In the genomic region with DNA sequence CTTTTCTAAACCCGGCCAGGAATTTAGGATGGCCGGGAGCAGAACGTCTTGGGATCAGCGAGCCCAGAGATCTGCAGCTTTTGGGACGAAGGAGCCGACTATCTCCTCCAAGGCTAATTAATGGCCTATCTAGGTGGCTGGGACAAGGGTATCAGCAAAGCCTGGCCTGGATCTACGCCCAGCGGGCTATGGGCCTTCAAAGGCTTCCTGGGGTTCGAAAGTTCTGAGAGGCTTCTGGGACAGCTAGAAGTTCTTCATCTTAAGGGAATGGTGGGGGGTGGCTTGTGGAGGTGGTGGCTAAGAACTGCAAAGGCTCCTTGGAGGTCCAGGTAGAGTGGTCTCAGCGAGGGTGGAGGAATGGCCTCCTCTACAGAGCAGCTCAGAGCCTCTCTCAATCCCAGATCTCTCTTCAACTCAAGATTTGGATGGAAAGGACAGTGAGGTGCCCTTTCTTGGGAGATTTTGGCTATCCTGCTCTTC, we compare ENCODE assay signal across 8 mouse cellular contexts. TPM values are rescaled to one million over a fixed set of nuclear protein-coding genes. Genes with fewer than 3 reads are reported as not detected.
DNase-seq lines count a peak whose midpoint lies in the region; ATAC-seq and TF ChIP-seq lines count a peak whose summit lies in the region.

No protein-coding gene starts in this region.

- H3K9me3 ChIP-seq in intestine, postnatal 0 days (ENCODE audit: control insufficient read depth), result no peaks in the 10 kb centered on the region
- H3K9me3 ChIP-seq in lung, embryonic 16.5 days (ENCODE audit: control insufficient read depth, low read length), result no peaks in the 10 kb centered on the region
- no peaks in the 10 kb centered on the region for H3K9me3 ChIP-seq in stomach, embryonic 14.5 days (ENCODE audit: control insufficient read depth, low read depth, low read length)

- TF ChIP-seq CTCF in intestine, postnatal 0 days (IDR thresholded peaks at IDR 0.05; ENCODE audit: low read depth), result no peak

- 0 out of 2 replicates have a peak, but pooled peaks cover 12% of the 10 kb centered on the region for H3K27me3 ChIP-seq in intestine, postnatal 0 days (replicated peaks; ENCODE audit: control insufficient read depth, insufficient read depth, low read length)
- H3K27me3 ChIP-seq in lung, embryonic 16.5 days (ENCODE audit: control insufficient read depth, insufficient read depth, low read depth, low read length), result no peaks in the 10 kb centered on the region
- H3K27me3 ChIP-seq in stomach, embryonic 14.5 days (ENCODE audit: control insufficient read depth, insufficient read depth, low read length), result no peaks in the 10 kb centered on the region

- 3% methylated on average over 10 of the region's 10 CpGs for WGBS in intestine, postnatal 0 days
- WGBS in lung, embryonic 16.5 days, result under 1% methylated on average over 10 of the region's 10 CpGs
- 1% methylated on average over 10 of the region's 10 CpGs for WGBS in stomach, embryonic 14.5 days

- H3K4me3 ChIP-seq in intestine, postnatal 0 days (ENCODE audit: low read depth, low read length), result peak overlapping the region; percentile 58
- H3K4me3 ChIP-seq in lung, embryonic 16.5 days (ENCODE audit: low read length), result peak overlapping the region; percentile 69
- peak overlapping the region; percentile 80 for H3K4me3 ChIP-seq in stomach, embryonic 14.5 days (ENCODE audit: low read depth, low read length)

- no peaks in the 10 kb centered on the region; the same call in 1 of the 2 replicates for H3K4me1 ChIP-seq in intestine, postnatal 0 days (replicated peaks; ENCODE audit: control insufficient read depth, insufficient read depth, low read length)
- peaks cover 26% of the 10 kb centered on the region for H3K4me1 ChIP-seq in lung, embryonic 16.5 days (replicated peaks; ENCODE audit: control insufficient read depth, insufficient read depth, low read length)
- H3K4me1 ChIP-seq in stomach, embryonic 14.5 days (ENCODE audit: control insufficient read depth, insufficient read depth, low read length), result peaks cover 32% of the 10 kb centered on the region; the same call in 1 of the 2 replicates

- intact Hi-C loops in gastrocnemius, postnatal 36 days (cut with DNase I), result loop anchor here (5.0 kb wide), 1 partner anchor 93 kb away; no protein-coding TSS in a partner anchor

- peak overlapping the region; percentile 85 for H3K4me2 ChIP-seq in intestine, postnatal 0 days (replicated peaks; ENCODE audit: low read depth)
- H3K4me2 ChIP-seq in lung, embryonic 16.5 days (ENCODE audit: low read depth, low read length), result peak overlapping the region; percentile 60
- H3K4me2 ChIP-seq in stomach, embryonic 14.5 days (replicated peaks; ENCODE audit: low read depth, low read length), result peak overlapping the region; percentile 65

- peak overlapping the region; percentile 70 for H3K27ac ChIP-seq in intestine, postnatal 0 days (ENCODE audit: low read depth, low read length)
- H3K27ac ChIP-seq in lung, embryonic 16.5 days (ENCODE audit: low read length), result peak overlapping the region; percentile 98
- H3K27ac ChIP-seq in stomach, embryonic 14.5 days (ENCODE audit: low read length), result peak overlapping the region; percentile 99

- peak overlapping the region; percentile 54; the same call in 1 of the 2 replicates for H3K9ac ChIP-seq in intestine, postnatal 0 days (ENCODE audit: low read depth, low read length)
- peak overlapping the region; percentile 87 for H3K9ac ChIP-seq in lung, embryonic 16.5 days (ENCODE audit: low read length)
- peak overlapping the region; percentile 19; the same call in 1 of the 2 replicates for H3K9ac ChIP-seq in stomach, embryonic 14.5 days (replicated peaks; ENCODE audit: low read depth, low read length)

- no peaks in the 10 kb centered on the region for H3K36me3 ChIP-seq in intestine, postnatal 0 days (ENCODE audit: control insufficient read depth, insufficient read depth)
- peaks cover 2% of the 10 kb centered on the region; the same call in 1 of the 2 replicates for H3K36me3 ChIP-seq in lung, embryonic 16.5 days (ENCODE audit: control insufficient read depth, insufficient read depth, low read length)
- peaks cover 11% of the 10 kb centered on the region for H3K36me3 ChIP-seq in stomach, embryonic 14.5 days (ENCODE audit: control insufficient read depth, insufficient read depth, low read length)

- peak; percentile 36 to 57 for DNase-seq in cerebellum, postnatal 14 days
- DNase-seq in cerebellum, adult 11-12 months, result no peak
- DNase-seq in adrenal gland, postnatal 25 days, result peak; percentile 30
- peak; percentile 21 to 43 for DNase-seq in gastrocnemius, postnatal 36 days
- no peak for DNase-seq in B cell, adult 2 months

- no peak for ATAC-seq in intestine, postnatal 0 days
- peak; percentile 8; the same call in 1 of the 2 replicates for ATAC-seq in lung, embryonic 16.5 days (ENCODE audit: low read depth)
- no peak for ATAC-seq in stomach, embryonic 14.5 days (ENCODE audit: insufficient number of reproducible peaks, insufficient read depth, low FRiP score, low read depth)

RNA-seq across cellular contexts. Expression of gene Nfatc4, which starts 1.1 kb away (rescaled TPM):
- 19.9 and 30.5 TPM in 2 replicates for total RNA-seq in adrenal gland, postnatal 25 days (2021)
- 1 to 10 TPM; 3.3 TPM for total RNA-seq in gastrocnemius, postnatal 36 days (2021)
- 5.9 and 6.1 TPM in 2 replicates for polyA plus RNA-seq in intestine, postnatal 0 days (2015; fragmentation: Nextera tagmentation; extraction: Ambion mirVana)
- polyA plus RNA-seq in lung, embryonic 16.5 days (2015; fragmentation: Nextera tagmentation; extraction: Ambion mirVana), result 48.2 and 48.5 TPM in 2 replicates
- polyA plus RNA-seq in stomach, embryonic 14.5 days (2014; fragmentation: Nextera tagmentation; extraction: Ambion mirVana), result 54.9 and 56.6 TPM in 2 replicates

RNA-seq across cellular contexts. Expression of gene Nynrin, which starts 29.8 kb away (rescaled TPM):
- 10.7 and 13.5 TPM in 2 replicates for total RNA-seq in adrenal gland, postnatal 25 days (2021)
- 1 to 10 TPM; 2.1 to 2.7 TPM for total RNA-seq in gastrocnemius, postnatal 36 days (2021)
- polyA plus RNA-seq in intestine, postnatal 0 days (2015; fragmentation: Nextera tagmentation; extraction: Ambion mirVana), result 2.2 and 2.5 TPM in 2 replicates
- 16.9 and 18.8 TPM in 2 replicates for polyA plus RNA-seq in lung, embryonic 16.5 days (2015; fragmentation: Nextera tagmentation; extraction: Ambion mirVana)
- 14.2 and 17.2 TPM in 2 replicates for polyA plus RNA-seq in stomach, embryonic 14.5 days (2014; fragmentation: Nextera tagmentation; extraction: Ambion mirVana)

RNA-seq across cellular contexts. Expression of gene Ripk3, which starts 35.4 kb away (rescaled TPM):
- 2.9 and 3.6 TPM in 2 replicates for total RNA-seq in adrenal gland, postnatal 25 days (2021)
- total RNA-seq in gastrocnemius, postnatal 36 days (2021), result under 1 TPM; 0.59 to 0.67 TPM
- polyA plus RNA-seq in intestine, postnatal 0 days (2015; fragmentation: Nextera tagmentation; extraction: Ambion mirVana), result 39.2 and 47.3 TPM in 2 replicates
- polyA plus RNA-seq in lung, embryonic 16.5 days (2015; fragmentation: Nextera tagmentation; extraction: Ambion mirVana), result 38.9 and 40.8 TPM in 2 replicates
- 25.3 and 32.3 TPM in 2 replicates for polyA plus RNA-seq in stomach, embryonic 14.5 days (2014; fragmentation: Nextera tagmentation; extraction: Ambion mirVana)

RNA-seq across cellular contexts. Expression of gene Adcy4, which starts 40.1 kb away (rescaled TPM):
- total RNA-seq in adrenal gland, postnatal 25 days (2021), result 8.0 and 10.2 TPM in 2 replicates
- 1 to 10 TPM; 5.3 to 6.5 TPM for total RNA-seq in gastrocnemius, postnatal 36 days (2021)
- polyA plus RNA-seq in intestine, postnatal 0 days (2015; fragmentation: Nextera tagmentation; extraction: Ambion mirVana), result 3.5 and 4.3 TPM in 2 replicates
- 20.0 and 20.8 TPM in 2 replicates for polyA plus RNA-seq in lung, embryonic 16.5 days (2015; fragmentation: Nextera tagmentation; extraction: Ambion mirVana)
- polyA plus RNA-seq in stomach, embryonic 14.5 days (2014; fragmentation: Nextera tagmentation; extraction: Ambion mirVana), result 4.3 and 5.8 TPM in 2 replicates

RNA-seq across cellular contexts. Expression of gene Ltb4r1, which starts 58.3 kb away (rescaled TPM):
- total RNA-seq in adrenal gland, postnatal 25 days (2021), result not detected in 2 replicates
- not detected for total RNA-seq in gastrocnemius, postnatal 36 days (2021)
- polyA plus RNA-seq in intestine, postnatal 0 days (2015; fragmentation: Nextera tagmentation; extraction: Ambion mirVana), result 3.8 and 4.1 TPM in 2 replicates
- polyA plus RNA-seq in lung, embryonic 16.5 days (2015; fragmentation: Nextera tagmentation; extraction: Ambion mirVana), result 2.6 and 3.5 TPM in 2 replicates
- polyA plus RNA-seq in stomach, embryonic 14.5 days (2014; fragmentation: Nextera tagmentation; extraction: Ambion mirVana), result 0.42 and 0.88 TPM in 2 replicates

Comparison
In these comparisons a context has a peak if more than half of its experiments do, and no peak if none do; other contexts are left out.
1. DNase-seq: peak in cerebellum, postnatal 14 days (2 of 2), adrenal gland, postnatal 25 days (single experiment) and gastrocnemius, postnatal 36 days (2 of 2); none in cerebellum, adult 11-12 months (single experiment) and B cell, adult 2 months (0 of 2).
2. H3K9ac ChIP-seq: peak in every context shown above with its lines; median percentile 87 in lung, embryonic 16.5 days; 54 in intestine, postnatal 0 days; 19 in stomach, embryonic 14.5 days.
3. Peak in every context shown above with its lines, with median percentiles within 50 percentile points of each other: H3K27ac ChIP-seq, H3K4me2 ChIP-seq and H3K4me3 ChIP-seq.